Mouse (Mus musculus) MEL (cell line): Measurements from ENCODE around the gene Olfr761. TPM values are rescaled to one million over a fixed set of nuclear protein-coding genes. Genes with fewer than 3 reads are reported as not detected.

Experiments used
- DNase-seq: peaks from one replicate; pipeline ENCODE4 v3.0.0; 2011; ENCODE audit warnings: low read depth, low spot score
- H3K27ac ChIP-seq: 2 replicates; pipeline ENCODE4 v1.5.1; 2012; ENCODE audit warnings: low read depth, mild to moderate bottlenecking, control low read depth, low read length, moderate library complexity; ENCODE audit not compliant: control insufficient read depth
- H3K27me3 ChIP-seq, 2 experiments: fragments of 150-350 bp in 1 of 2; sonication (generic) in 1 of 2; 2 replicates each; pipeline ENCODE4 v1.6.1; 2012; ENCODE audit warnings: low read length in 2 of 2, mild to moderate bottlenecking in 2 of 2, improper control_type of control experiment in 1 of 2, moderate library complexity in 1 of 2; ENCODE audit not compliant: insufficient read depth in 2 of 2, control insufficient read depth in 1 of 2
- H3K36me3 ChIP-seq, 2 experiments: 2 replicates each; pipeline ENCODE4 v1.6.1; 2012 to 2014; ENCODE audit warnings: low read length in 2 of 2, improper control_type of control experiment in 1 of 2, inconsistent platforms in 1 of 2, mild to moderate bottlenecking in 1 of 2; ENCODE audit not compliant: insufficient read depth in 2 of 2, control insufficient read depth in 1 of 2
- H3K4me1 ChIP-seq, 2 experiments: fragments of 150-350 bp in 1 of 2; sonication (generic) in 1 of 2; 2 replicates each; pipeline ENCODE4 v1.6.1; 2012; ENCODE audit warnings: low read length in 2 of 2, improper control_type of control experiment in 1 of 2, mild to moderate bottlenecking in 1 of 2; ENCODE audit not compliant: insufficient read depth in 2 of 2, control insufficient read depth in 1 of 2
- H3K4me3 ChIP-seq, 2 experiments: fragments of 150-350 bp in 1 of 2; sonication (generic) in 1 of 2; 2 replicates each; pipeline ENCODE4 v1.5.1; 2012; ENCODE audit warnings: low read depth in 2 of 2, low read length in 2 of 2, mild to moderate bottlenecking in 2 of 2, moderate library complexity in 2 of 2, control low read depth in 1 of 2, improper control_type of control experiment in 1 of 2; ENCODE audit not compliant: control insufficient read depth in 1 of 2, insufficient read depth in 1 of 2
- H3K79me2 ChIP-seq: 2 replicates; pipeline ENCODE4 v1.6.1; 2012; ENCODE audit warnings: mild to moderate bottlenecking, low read length, moderate library complexity; ENCODE audit not compliant: control insufficient read depth, poor library complexity, insufficient read depth
- H3K9ac ChIP-seq: 2 replicates; pipeline ENCODE4 v1.6.1; 2012; ENCODE audit warnings: low read depth, mild to moderate bottlenecking, control low read depth, low read length, moderate library complexity; ENCODE audit not compliant: control insufficient read depth, poor library complexity, severe bottlenecking
- H3K9me3 ChIP-seq: fragments of 150-350 bp; sonication (generic); replicated peaks from 2 replicates; pipeline ENCODE4 v1.6.1; 2012; ENCODE audit warnings: mild to moderate bottlenecking, low read length, improper control_type of control experiment, moderate library complexity; ENCODE audit not compliant: insufficient read depth
- CHD1 ChIP-seq: IDR thresholded peaks from 2 replicates; pipeline ENCODE4 v1.6.1; 2012; ENCODE audit warnings: low read depth, mild to moderate bottlenecking, inconsistent platforms, low read length, improper control_type of control experiment
- CHD2 ChIP-seq: IDR thresholded peaks from 2 replicates; pipeline ENCODE4 v1.6.1; 2011; ENCODE audit warnings: low read length, improper control_type of control experiment
- CTCF ChIP-seq, 3 experiments: IDR thresholded peaks in 2 of 3; conservative IDR thresholded peaks in 1 of 3; 2 replicates each; pipeline ENCODE4 v1.5.1; 2011 to 2012; ENCODE audit warnings: low read length in 3 of 3, low read depth in 2 of 3, mild to moderate bottlenecking in 2 of 3, improper control_type of control experiment in 1 of 3, inconsistent platforms in 1 of 3, mixed read lengths in 1 of 3, moderate library complexity in 1 of 3; ENCODE audit not compliant: control insufficient read depth in 1 of 3, insufficient read depth in 1 of 3, poor library complexity in 1 of 3, severe bottlenecking in 1 of 3
- E2F4 ChIP-seq: IDR thresholded peaks from 2 replicates; pipeline ENCODE4 v1.6.1; 2011; ENCODE audit warnings: low read depth, low read length, improper control_type of control experiment, borderline replicate concordance
- ELF1 ChIP-seq: IDR thresholded peaks from 2 replicates; pipeline ENCODE4 v1.6.1; 2014; ENCODE audit warnings: low read depth, mild to moderate bottlenecking, inconsistent platforms, low read length, improper control_type of control experiment, moderate library complexity
- ETS1 ChIP-seq: IDR thresholded peaks from 2 replicates; pipeline ENCODE4 v1.6.1; 2012; ENCODE audit warnings: low read depth, mild to moderate bottlenecking, inconsistent platforms, low read length, improper control_type of control experiment, moderate library complexity
- GABPA ChIP-seq: IDR thresholded peaks from 2 replicates; pipeline ENCODE4 v1.6.1; 2012; ENCODE audit warnings: low read depth, mild to moderate bottlenecking, inconsistent platforms, low read length, improper control_type of control experiment, moderate library complexity
- GATA1 ChIP-seq: IDR thresholded peaks from 2 replicates; pipeline ENCODE4 v1.6.1; 2011; ENCODE audit warnings: low read depth, low read length, improper control_type of control experiment
- HCFC1 ChIP-seq: IDR thresholded peaks from 2 replicates; pipeline ENCODE4 v1.6.1; 2012; ENCODE audit warnings: low read depth, mild to moderate bottlenecking, inconsistent platforms, low read length, improper control_type of control experiment, moderate library complexity
- JUND ChIP-seq: IDR thresholded peaks from 2 replicates; pipeline ENCODE4 v1.6.1; 2011; ENCODE audit warnings: low read depth, mild to moderate bottlenecking, improper control_type of control experiment, low read length
- KAT2A ChIP-seq: conservative IDR thresholded peaks from 2 replicates; pipeline ENCODE4 v1.6.1; 2012; ENCODE audit warnings: low read depth, low read length, improper control_type of control experiment, inconsistent platforms
- MAFK ChIP-seq: IDR thresholded peaks from 2 replicates; pipeline ENCODE4 v1.6.1; 2011; ENCODE audit warnings: low read depth, mild to moderate bottlenecking, low read length, improper control_type of control experiment, borderline replicate concordance
- MAX ChIP-seq: IDR thresholded peaks from 2 replicates; pipeline ENCODE4 v1.6.1; 2011; ENCODE audit warnings: low read length, improper control_type of control experiment
- MYC ChIP-seq: IDR thresholded peaks from 2 replicates; pipeline ENCODE4 v1.6.1; 2011; ENCODE audit warnings: low read depth, mild to moderate bottlenecking, low read length, improper control_type of control experiment, moderate library complexity
- NELFE ChIP-seq: IDR thresholded peaks from 2 replicates; pipeline ENCODE4 v1.6.1; 2011; ENCODE audit warnings: low read depth, low read length, improper control_type of control experiment
- NRF1 ChIP-seq: IDR thresholded peaks from 2 replicates; pipeline ENCODE4 v1.6.1; 2014; ENCODE audit warnings: low read depth, mild to moderate bottlenecking, inconsistent platforms, low read length, improper control_type of control experiment, moderate library complexity; ENCODE audit not compliant: poor library complexity, insufficient read depth, severe bottlenecking
- POLR2AphosphoS2 ChIP-seq: IDR thresholded peaks from 2 replicates; pipeline ENCODE4 v1.6.1; 2011; ENCODE audit warnings: low read length, improper control_type of control experiment
- RCOR1 ChIP-seq: IDR thresholded peaks from 2 replicates; pipeline ENCODE4 v1.6.1; 2012; ENCODE audit warnings: low read depth, mild to moderate bottlenecking, inconsistent platforms, low read length, improper control_type of control experiment
- SIN3A ChIP-seq: IDR thresholded peaks from 2 replicates; pipeline ENCODE4 v1.6.1; 2012; ENCODE audit warnings: low read length, improper control_type of control experiment, inconsistent platforms
- TAL1 ChIP-seq: IDR thresholded peaks from 2 replicates; pipeline ENCODE4 v1.6.1; 2012; ENCODE audit warnings: mild to moderate bottlenecking, inconsistent platforms, low read length, moderate library complexity, mixed read lengths
- TBP ChIP-seq: IDR thresholded peaks from 2 replicates; pipeline ENCODE4 v1.8.0; 2011; ENCODE audit warnings: low read depth, low read length, improper control_type of control experiment
- TCF12 ChIP-seq: IDR thresholded peaks from 2 replicates; pipeline ENCODE4 v1.6.1; 2014; ENCODE audit warnings: low read depth, mild to moderate bottlenecking, inconsistent platforms, low read length, improper control_type of control experiment, moderate library complexity
- USF1 ChIP-seq: IDR thresholded peaks from 2 replicates; pipeline ENCODE4 v1.6.1; 2014; ENCODE audit warnings: low read depth, mild to moderate bottlenecking, inconsistent platforms, low read length, improper control_type of control experiment, moderate library complexity
- USF2 ChIP-seq, 2 experiments: IDR thresholded peaks; 2 replicates each; pipeline ENCODE4 v1.6.1; 2011 to 2012; ENCODE audit warnings: improper control_type of control experiment in 2 of 2, low read length in 2 of 2, borderline replicate concordance in 1 of 2, inconsistent platforms in 1 of 2, low read depth in 1 of 2, mild to moderate bottlenecking in 1 of 2; ENCODE audit not compliant: insufficient read depth in 1 of 2
- ZC3H11A ChIP-seq: IDR thresholded peaks from 2 replicates; pipeline ENCODE4 v1.6.1; 2012; ENCODE audit warnings: low read depth, mild to moderate bottlenecking, inconsistent platforms, low read length, improper control_type of control experiment
- ZKSCAN1 ChIP-seq: IDR thresholded peaks from 2 replicates; pipeline ENCODE4 v1.6.1; 2012; ENCODE audit warnings: low read depth, mild to moderate bottlenecking, inconsistent platforms, low read length, improper control_type of control experiment, moderate library complexity
- ZMIZ1 ChIP-seq: IDR thresholded peaks from 2 replicates; pipeline ENCODE4 v1.6.1; 2012; ENCODE audit warnings: low read depth, mild to moderate bottlenecking, inconsistent platforms, low read length, improper control_type of control experiment, moderate library complexity
- ZNF384 ChIP-seq: IDR thresholded peaks from 2 replicates; pipeline ENCODE4 v1.6.1; 2012; ENCODE audit warnings: low read depth, mild to moderate bottlenecking, inconsistent platforms, low read length, improper control_type of control experiment
- polyA plus RNA-seq, 2 experiments: library from polyadenylated mRNA; stranded (reverse) in 1 of 2; unstranded in 1 of 2; fragments of >175 nt in 1 of 2; fragments of >200 nt in 1 of 2; gene quantifications; 2 replicates each; pipeline versions ENCODE4 v1.2.1 to v1.2.4; 2012; ENCODE audit warnings: low replicate concordance in 2 of 2, low read depth in 1 of 2; ENCODE audit not compliant: insufficient read length in 2 of 2, insufficient read depth in 1 of 2, missing spikeins in 1 of 2
- total RNA-seq: library from RNA; depleted of rRNA; stranded (reverse); fragments of 300-350 nt; gene quantifications from 2 replicates; pipeline ENCODE4 v1.2.3, GENCODE M21; 2012

The Olfr761 gene
- total and polyA plus RNA-seq, 3 experiments: not detected

DNA sequence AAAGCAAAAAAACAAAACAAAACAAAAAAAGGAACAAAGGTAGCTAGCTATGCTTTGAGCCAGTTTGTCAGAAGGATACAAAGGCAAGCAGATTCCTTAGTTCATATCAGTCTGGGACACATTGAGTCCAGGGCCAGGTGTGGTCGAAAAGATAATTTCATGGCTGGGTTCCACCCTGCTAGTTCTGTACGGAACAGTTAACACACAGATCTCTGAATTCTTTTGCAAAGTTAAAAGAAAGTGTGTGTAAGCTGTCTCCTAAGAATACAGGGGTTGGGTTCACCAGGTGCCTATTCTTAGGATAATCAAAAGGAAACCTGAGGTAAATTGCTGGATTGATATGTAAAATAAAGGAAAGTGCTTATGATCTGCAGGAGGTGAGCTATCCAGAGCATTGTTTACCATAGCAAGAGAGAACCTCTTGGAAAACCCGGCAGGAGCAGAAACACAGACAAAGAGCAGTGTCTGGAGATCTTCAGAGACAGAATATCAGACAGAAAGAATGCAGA lies 37.6 kb upstream of the Olfr761 start (continued):
- TF ChIP-seq NELFE: no peak
- TF ChIP-seq ELF1: no peak

DNA sequence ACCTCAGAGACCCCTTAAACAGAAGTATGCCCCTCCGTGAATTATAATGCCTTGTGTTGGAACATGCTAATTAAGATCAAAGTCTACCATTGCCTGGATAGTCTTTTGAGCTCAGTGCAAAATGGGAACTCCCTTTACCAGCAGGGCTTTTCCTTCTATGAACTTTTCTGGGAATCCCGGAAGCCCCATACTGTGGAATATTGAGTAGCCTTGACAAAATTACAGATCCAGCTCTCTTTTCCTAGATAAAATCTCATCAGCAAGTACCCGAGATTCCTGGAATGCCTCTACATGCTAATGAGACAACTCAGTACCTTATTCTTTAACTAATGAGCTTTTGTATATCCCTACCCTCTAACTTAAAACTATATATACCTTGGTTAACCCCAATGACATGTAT lies 20.7 kb upstream of the Olfr761 start:
- Histone ChIP-seq H3K4me1 (no peaks in the 10 kb centered on the region), H3K79me2 (no peaks in the 10 kb centered on the region), H3K9me3 (no peaks in the 10 kb centered on the region), H3K9ac (no peak overlapping the region), H3K27me3 (no peaks in the 10 kb centered on the region), H3K4me3 (no peak overlapping the region), H3K27ac (no peak overlapping the region), H3K36me3 (no peaks in the 10 kb centered on the region)
- no peak for TF ChIP-seq KAT2A
- no peak for TF ChIP-seq TBP
- no peak for TF ChIP-seq USF1
- TF ChIP-seq GATA1: no peak
- no peak for TF ChIP-seq RCOR1
- no peak for TF ChIP-seq ETS1
- no peak for TF ChIP-seq JUND
- no peak for TF ChIP-seq USF2 (IDR thresholded peaks at IDR 0.05; ENCODE audit: borderline replicate concordance in 1 of 2, insufficient read depth in 1 of 2, low read depth in 1 of 2, low read length in 2 of 2)
- no peak for TF ChIP-seq TCF12
- no peak for TF ChIP-seq E2F4
- TF ChIP-seq ZC3H11A: no peak
- TF ChIP-seq POLR2AphosphoS2: no peak
- no peak for TF ChIP-seq GABPA
- TF ChIP-seq ZKSCAN1: no peak
- no peak for TF ChIP-seq MAX
- TF ChIP-seq MAFK: no peak
- no peak for TF ChIP-seq MYC
- DNase-seq: no peak

DNA sequence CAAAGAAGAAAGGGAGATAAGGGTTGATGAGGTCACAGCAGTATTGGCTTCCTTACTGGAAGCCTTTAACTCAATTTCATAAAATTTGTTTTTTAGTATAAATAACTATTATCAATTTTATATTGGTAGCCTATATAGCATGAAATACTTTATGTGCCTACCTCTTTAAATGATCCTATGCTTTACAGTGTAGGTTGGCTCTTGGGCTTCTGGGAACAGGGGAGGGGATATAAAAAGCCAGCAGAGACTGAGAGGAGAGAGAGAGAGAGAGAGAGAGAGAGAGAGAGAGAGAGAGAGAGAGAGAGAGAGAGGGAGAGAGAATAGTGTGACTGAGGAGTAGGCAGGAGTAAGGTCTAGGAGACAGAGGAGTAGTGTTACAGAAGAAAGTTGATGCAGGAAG lies 32.6 kb downstream of the Olfr761 start, which contains the start of gene Olfr128:
TSS of gene Olfr128 (plus strand) at position 301 of the 400 bp plus-strand sequence.
- H3K4me1 ChIP-seq: no peaks in the 10 kb centered on the region
- H3K36me3 ChIP-seq: no peaks in the 10 kb centered on the region; a peak in 1 of 4 replicates
- H3K27ac ChIP-seq: no peak within 1 kb of the TSS
- H3K4me3 ChIP-seq: no peak within 1 kb of the TSS
- TF ChIP-seq MAX (no peak), USF2 (IDR thresholded peaks at IDR 0.05; ENCODE audit: borderline replicate concordance in 1 of 2, insufficient read depth in 1 of 2, low read depth in 1 of 2, low read length in 2 of 2) (no peak), ZMIZ1 (no peak), MAFK (no peak), TAL1 (no peak), SIN3A (no peak), MYC (no peak), NRF1 (no peak), ZKSCAN1 (no peak), CHD2 (no peak), HCFC1 (no peak), CTCF (IDR thresholded peaks at IDR 0.05 in 2 of 3, conservative IDR thresholded peaks at IDR 0.05 in 1 of 3; ENCODE audit: control insufficient read depth in 1 of 3, insufficient read depth in 1 of 3, low read depth in 2 of 3, low read length in 3 of 3, poor library complexity in 1 of 3, severe bottlenecking in 1 of 3) (no peak), KAT2A (no peak), ZNF384 (no peak), CHD1 (no peak), RCOR1 (no peak)
- no peak for DNase-seq
- no peaks in the 10 kb centered on the region for H3K79me2 ChIP-seq
- H3K27me3 ChIP-seq: no peaks in the 10 kb centered on the region
- no peak within 1 kb of the TSS for H3K9ac ChIP-seq
- no peaks in the 10 kb centered on the region for H3K9me3 ChIP-seq
